Mouse (Mus musculus): ENCODE data around the gene Itpkc. TPM values are rescaled to one million over a fixed set of nuclear protein-coding genes. Genes with fewer than 3 reads are reported as not detected.

Gene Itpkc
- polyA plus RNA-seq, 1 experiment from 2014 or later = 9.5 TPM

- H3K27ac ChIP-seq = no peak overlapping the region
- no peaks in the 10 kb centered on the region for H3K27me3 ChIP-seq
- no peak overlapping the region for H3K4me3 ChIP-seq (replicated peaks)
- 89% methylated on average over 2 of the region's 2 CpGs for WGBS
- no peak for ATAC-seq (ENCODE audit: insufficient number of reproducible peaks, insufficient read depth, low FRiP score, low TSS enrichment, low read depth)
- peaks cover 12% of the 10 kb centered on the region for H3K4me1 ChIP-seq (replicated peaks)
- H3K9me3 ChIP-seq = no peaks in the 10 kb centered on the region
- H3K36me3 ChIP-seq = peaks cover 28% of the 10 kb centered on the region
- no peak overlapping the region for H3K9ac ChIP-seq (replicated peaks)
- H3K4me2 ChIP-seq = no peak overlapping the region
Measured at GRCm38 (mm10) chr7:27237527-27237926, 9.1 kb upstream of the Itpkc start.

GRCm38 (mm10) chr7:27235726-27236125, 7.3 kb upstream of the Itpkc start:
- H3K36me3 ChIP-seq = peaks cover 11% of the 10 kb centered on the region
- H3K27ac ChIP-seq = no peak overlapping the region
- no peak overlapping the region for H3K4me2 ChIP-seq
- no peaks in the 10 kb centered on the region for H3K27me3 ChIP-seq
- 76% methylated on average over 2 of the region's 2 CpGs for WGBS
- H3K9me3 ChIP-seq = no peaks in the 10 kb centered on the region
- H3K9ac ChIP-seq (replicated peaks) = no peak overlapping the region
- no peak overlapping the region for H3K4me3 ChIP-seq (replicated peaks)
- ATAC-seq (ENCODE audit: insufficient number of reproducible peaks, insufficient read depth, low FRiP score, low TSS enrichment, low read depth) = no peak
- H3K4me1 ChIP-seq (replicated peaks) = peaks cover 14% of the 10 kb centered on the region

- Histone ChIP-seq H3K27ac (peak overlapping the region; percentile 84), H3K36me3 (no peaks in the 10 kb centered on the region), H3K9me3 (no peaks in the 10 kb centered on the region), H3K9ac (replicated peaks) (peak overlapping the region; percentile 63), H3K4me1 (replicated peaks) (peaks cover 19% of the 10 kb centered on the region), H3K4me3 (replicated peaks) (peak overlapping the region; percentile 47), H3K27me3 (no peaks in the 10 kb centered on the region), H3K4me2 (peak overlapping the region; percentile 74)
- no peak for ATAC-seq (ENCODE audit: insufficient number of reproducible peaks, insufficient read depth, low FRiP score, low TSS enrichment, low read depth)
- 8% methylated on average over 6 of the region's 6 CpGs for WGBS
Measured at GRCm38 (mm10) chr7:27233300-27233699, 4.8 kb upstream of the Itpkc start.

GRCm38 (mm10) chr7:27232781-27233281, 4.4 kb upstream of the Itpkc start, which contains the start of gene Coq8b:
TSS of gene Coq8b (plus strand) at chr7:27233023.
- under 1% methylated on average over 25 of the region's 25 CpGs for WGBS
- Histone ChIP-seq H3K27me3 (no peaks in the 10 kb centered on the region), H3K4me2 (peak within 1 kb of the TSS; percentile 74), H3K9ac (replicated peaks) (peak within 1 kb of the TSS; percentile 63), H3K27ac (peak within 1 kb of the TSS; percentile 84), H3K4me1 (replicated peaks) (peaks cover 19% of the 10 kb centered on the region), H3K36me3 (no peaks in the 10 kb centered on the region), H3K9me3 (no peaks in the 10 kb centered on the region), H3K4me3 (replicated peaks) (peak within 1 kb of the TSS; percentile 47)
- peak; percentile 93 for ATAC-seq (ENCODE audit: insufficient number of reproducible peaks, insufficient read depth, low FRiP score, low TSS enrichment, low read depth)

GRCm38 (mm10) chr7:27231693-27232331, 3.4 kb upstream of the Itpkc start:
- Histone ChIP-seq H3K4me3 (replicated peaks) (no peak overlapping the region), H3K4me1 (replicated peaks) (peaks cover 29% of the 10 kb centered on the region), H3K27ac (0 out of 2 replicates have a peak overlapping the region, but pooled peaks have one; percentile 7), H3K9ac (replicated peaks) (no peak overlapping the region), H3K27me3 (no peaks in the 10 kb centered on the region), H3K4me2 (no peak overlapping the region), H3K9me3 (no peaks in the 10 kb centered on the region), H3K36me3 (no peaks in the 10 kb centered on the region)
- WGBS = 81% methylated on average over 7 of the region's 7 CpGs
- no peak for ATAC-seq (ENCODE audit: insufficient number of reproducible peaks, insufficient read depth, low FRiP score, low TSS enrichment, low read depth)

GRCm38 (mm10) chr7:27230781-27231180, 2.3 kb upstream of the Itpkc start:
- H3K9ac ChIP-seq (replicated peaks) = no peak overlapping the region
- WGBS = 79% methylated on average over 4 of the region's 4 CpGs
- no peak for ATAC-seq (ENCODE audit: insufficient number of reproducible peaks, insufficient read depth, low FRiP score, low TSS enrichment, low read depth)

GRCm38 (mm10) chr7:27228865-27229264, 404 bp upstream of the Itpkc start:
- Histone ChIP-seq H3K27ac (peak overlapping the region; percentile 88), H3K4me2 (peak overlapping the region; percentile 87), H3K4me3 (replicated peaks) (peak overlapping the region; percentile 86), H3K4me1 (replicated peaks) (peaks cover 54% of the 10 kb centered on the region), H3K36me3 (no peaks in the 10 kb centered on the region), H3K27me3 (no peaks in the 10 kb centered on the region), H3K9ac (replicated peaks) (peak overlapping the region; percentile 80), H3K9me3 (no peaks in the 10 kb centered on the region)
- no peak for ATAC-seq (ENCODE audit: insufficient number of reproducible peaks, insufficient read depth, low FRiP score, low TSS enrichment, low read depth)
- WGBS = 18% methylated on average over 6 of the region's 6 CpGs

More at GRCm38 (mm10) chr7:27230781-27231180, 2.3 kb upstream of the Itpkc start:
- Histone ChIP-seq H3K27me3 (no peaks in the 10 kb centered on the region), H3K4me3 (replicated peaks) (no peak overlapping the region), H3K9me3 (no peaks in the 10 kb centered on the region), H3K27ac (no peak overlapping the region), H3K36me3 (no peaks in the 10 kb centered on the region), H3K4me1 (replicated peaks) (peaks cover 39% of the 10 kb centered on the region), H3K4me2 (no peak overlapping the region)

- H3K27me3 ChIP-seq = no peaks in the 10 kb centered on the region
- peak overlapping the region; percentile 88; the same call in 1 of the 2 replicates for H3K27ac ChIP-seq
- ATAC-seq (ENCODE audit: insufficient number of reproducible peaks, insufficient read depth, low FRiP score, low TSS enrichment, low read depth) = 0 out of 2 replicates have a peak, but pooled peaks have one; percentile 6
- H3K9me3 ChIP-seq = no peaks in the 10 kb centered on the region
- H3K4me3 ChIP-seq (replicated peaks) = peak overlapping the region; percentile 86
- H3K4me2 ChIP-seq = peak overlapping the region; percentile 87
- peak overlapping the region; percentile 80 for H3K9ac ChIP-seq (replicated peaks)
- no peaks in the 10 kb centered on the region for H3K36me3 ChIP-seq
- H3K4me1 ChIP-seq (replicated peaks) = peaks cover 54% of the 10 kb centered on the region
- 4% methylated on average over 10 of the region's 10 CpGs for WGBS
Measured at GRCm38 (mm10) chr7:27227676-27228075, 785 bp downstream of the Itpkc start.

- WGBS = 33% methylated on average over 9 of the region's 9 CpGs
- Histone ChIP-seq H3K36me3 (peaks cover 1% of the 10 kb centered on the region; the same call in 1 of the 2 replicates), H3K9ac (replicated peaks) (peak overlapping the region; percentile 80), H3K4me1 (replicated peaks) (peaks cover 51% of the 10 kb centered on the region), H3K27ac (no peak overlapping the region), H3K27me3 (no peaks in the 10 kb centered on the region), H3K4me2 (peak overlapping the region; percentile 87), H3K9me3 (no peaks in the 10 kb centered on the region), H3K4me3 (replicated peaks) (peak overlapping the region; percentile 86)
- ATAC-seq (ENCODE audit: insufficient number of reproducible peaks, insufficient read depth, low FRiP score, low TSS enrichment, low read depth) = no peak
Measured at GRCm38 (mm10) chr7:27227276-27227675, 1.2 kb downstream of the Itpkc start.

GRCm38 (mm10) chr7:27224877-27225575, 3.4 kb downstream of the Itpkc start:
- H3K27me3 ChIP-seq = no peaks in the 10 kb centered on the region
- no peak for ATAC-seq (ENCODE audit: insufficient number of reproducible peaks, insufficient read depth, low FRiP score, low TSS enrichment, low read depth)
- H3K4me2 ChIP-seq = peak overlapping the region; percentile 87
- H3K9me3 ChIP-seq = no peaks in the 10 kb centered on the region
- no peak overlapping the region for H3K27ac ChIP-seq
- no peak overlapping the region for H3K9ac ChIP-seq (replicated peaks)
- peaks cover 51% of the 10 kb centered on the region for H3K4me1 ChIP-seq (replicated peaks)
- WGBS = 72% methylated on average over 11 of the region's 11 CpGs
- H3K4me3 ChIP-seq (replicated peaks) = peak overlapping the region; percentile 12
- peaks cover 20% of the 10 kb centered on the region; the same call in 1 of the 2 replicates for H3K36me3 ChIP-seq

GRCm38 (mm10) chr7:27222538-27222937, 5.9 kb downstream of the Itpkc start:
- Histone ChIP-seq H3K4me3 (replicated peaks) (no peak overlapping the region), H3K9me3 (no peaks in the 10 kb centered on the region), H3K9ac (replicated peaks) (no peak overlapping the region), H3K27ac (no peak overlapping the region), H3K27me3 (no peaks in the 10 kb centered on the region), H3K36me3 (peaks cover 40% of the 10 kb centered on the region), H3K4me2 (no peak overlapping the region), H3K4me1 (replicated peaks) (peaks cover 44% of the 10 kb centered on the region)
- WGBS = 69% methylated on average over 1 of the region's 1 CpGs
- ATAC-seq (ENCODE audit: insufficient number of reproducible peaks, insufficient read depth, low FRiP score, low TSS enrichment, low read depth) = no peak
